Comparison of ENCODE assay signal across 22 mouse cellular contexts in genomic region chr4:87500441-87500840, GRCm38 (mm10).
DNase-seq lines count a peak whose midpoint lies in the region; ATAC-seq lines count a peak whose summit lies in the region.
"Had no signal": no experiment of that assay in that cellular context is flagged by ENCODE, and none has a peak within 500 bp of the region (broad histone marks: within the 10 kb centered on the region; RNA-seq: fewer than 3 reads in every experiment).

No protein-coding gene starts in this region.

- H3K27ac ChIP-seq in forebrain, embryonic 13.5 days = peak overlapping the region; percentile 44; the same call in 1 of the 2 replicates
- no peak overlapping the region for H3K27ac ChIP-seq in forebrain, embryonic 11.5 days (ENCODE audit: low read depth, low read length)
- no peak overlapping the region for H3K27ac ChIP-seq in kidney, embryonic 14.5 days (ENCODE audit: low read depth, low read length)
- H3K27ac ChIP-seq: heart, embryonic 13.5 days; hindbrain, embryonic 15.5 days; left cerebral cortex, adult 2 months had no signal

- 68% methylated on average over 2 of the region's 2 CpGs for WGBS in forebrain, embryonic 13.5 days
- 88% methylated on average over 2 of the region's 2 CpGs for WGBS in forebrain, embryonic 11.5 days
- WGBS in kidney, embryonic 14.5 days = 57% methylated on average over 2 of the region's 2 CpGs

- no peak for DNase-seq in forebrain, embryonic 11.5 days (ENCODE audit: low spot score)
- DNase-seq in kidney, postnatal 10 days = no peak
- peak; percentile 10 for DNase-seq in right cerebral cortex, postnatal 4 days
- DNase-seq in right cerebral cortex, postnatal 36 days (ENCODE audit: low spot score in 2 of 2) = no peak
- peak; percentile 1 for DNase-seq in mesoderm, embryonic 11.5 days (ENCODE audit: low read depth, low spot score)
- no peak for DNase-seq in gastrocnemius, postnatal 4 days (ENCODE audit: low spot score in 2 of 2)
- DNase-seq: adrenal gland, postnatal 36 days; B cell, adult 2 months; cerebellum, postnatal 36 days; gastrocnemius, postnatal 10 days; heart, adult 18-20 months; lung, adult 18-20 months; right cerebral cortex, adult 18-20 months; thymus, postnatal 36 days had no signal

- H3K9ac ChIP-seq in forebrain, embryonic 13.5 days = no peak overlapping the region
- no peak overlapping the region for H3K9ac ChIP-seq in forebrain, embryonic 11.5 days (ENCODE audit: low read length)
- no peak overlapping the region for H3K9ac ChIP-seq in kidney, embryonic 14.5 days (ENCODE audit: low read depth, low read length)
- H3K9ac ChIP-seq: heart, embryonic 13.5 days; hindbrain, embryonic 15.5 days had no signal

- no peaks in the 10 kb centered on the region for H3K9me3 ChIP-seq in forebrain, embryonic 13.5 days (replicated peaks)
- H3K9me3 ChIP-seq in forebrain, embryonic 11.5 days (ENCODE audit: control insufficient read depth, low read length) = no peaks in the 10 kb centered on the region
- H3K9me3 ChIP-seq in kidney, embryonic 14.5 days (ENCODE audit: control insufficient read depth, low read length) = no peaks in the 10 kb centered on the region
- H3K9me3 ChIP-seq: heart, embryonic 13.5 days; hindbrain, embryonic 15.5 days had no signal

- H3K27me3 ChIP-seq in forebrain, embryonic 13.5 days = no peaks in the 10 kb centered on the region
- no peaks in the 10 kb centered on the region for H3K27me3 ChIP-seq in forebrain, embryonic 11.5 days (ENCODE audit: control insufficient read depth, insufficient read depth, low read length)
- no peaks in the 10 kb centered on the region for H3K27me3 ChIP-seq in kidney, embryonic 14.5 days (ENCODE audit: control insufficient read depth, insufficient read depth, low read length)
- H3K27me3 ChIP-seq: heart, embryonic 13.5 days; hindbrain, embryonic 15.5 days; megakaryocyte, embryonic 14.5 days had no signal

- H3K4me1 ChIP-seq in forebrain, embryonic 13.5 days = no peaks in the 10 kb centered on the region
- H3K4me1 ChIP-seq in forebrain, embryonic 11.5 days (replicated peaks; ENCODE audit: control insufficient read depth, insufficient read depth, low read length) = no peaks in the 10 kb centered on the region
- no peaks in the 10 kb centered on the region for H3K4me1 ChIP-seq in kidney, embryonic 14.5 days (ENCODE audit: control insufficient read depth, insufficient read depth, low read length)
- H3K4me1 ChIP-seq: heart, embryonic 13.5 days; hindbrain, embryonic 15.5 days; megakaryocyte, embryonic 14.5 days had no signal

- H3K36me3 ChIP-seq in forebrain, embryonic 13.5 days (ENCODE audit: poor library complexity, severe bottlenecking) = no peaks in the 10 kb centered on the region
- no peaks in the 10 kb centered on the region for H3K36me3 ChIP-seq in forebrain, embryonic 11.5 days (ENCODE audit: control insufficient read depth, insufficient read depth, low read length)
- H3K36me3 ChIP-seq in kidney, embryonic 14.5 days (ENCODE audit: control insufficient read depth, insufficient read depth, low read length) = no peaks in the 10 kb centered on the region
- H3K36me3 ChIP-seq: heart, embryonic 13.5 days; hindbrain, embryonic 15.5 days had no signal

- peak; percentile 95 for ATAC-seq in forebrain, embryonic 13.5 days
- no peak for ATAC-seq in forebrain, embryonic 11.5 days (replicated peaks; ENCODE audit: low FRiP score)
- peak; percentile 46; the same call in 1 of the 2 replicates for ATAC-seq in kidney, embryonic 14.5 days (ENCODE audit: low FRiP score, low TSS enrichment)
- ATAC-seq: intestine, postnatal 0 days had no signal

- H3K4me3 ChIP-seq in forebrain, embryonic 13.5 days = no peak overlapping the region
- no peak overlapping the region for H3K4me3 ChIP-seq in forebrain, embryonic 11.5 days (ENCODE audit: low read depth, low read length)
- no peak overlapping the region for H3K4me3 ChIP-seq in kidney, embryonic 14.5 days (ENCODE audit: low read length)
- H3K4me3 ChIP-seq: heart, embryonic 13.5 days; hindbrain, embryonic 15.5 days; left cerebral cortex, adult 2 months; megakaryocyte, embryonic 14.5 days had no signal

- H3K4me2 ChIP-seq in forebrain, embryonic 13.5 days = no peak overlapping the region
- no peak overlapping the region for H3K4me2 ChIP-seq in forebrain, embryonic 11.5 days (ENCODE audit: low read depth, low read length, severe bottlenecking)
- H3K4me2 ChIP-seq in kidney, embryonic 14.5 days (replicated peaks; ENCODE audit: low read depth, low read length) = no peak overlapping the region
- H3K4me2 ChIP-seq: heart, embryonic 13.5 days; hindbrain, embryonic 15.5 days; liver, embryonic 11.5 days had no signal

Comparison
In these comparisons a context has a peak if more than half of its experiments do, and no peak if none do; other contexts are left out.
1. DNase-seq: peak in right cerebral cortex, postnatal 4 days (single experiment) and mesoderm, embryonic 11.5 days (single experiment); none in forebrain, embryonic 11.5 days (single experiment), kidney, postnatal 10 days (single experiment), right cerebral cortex, postnatal 36 days (0 of 2) and gastrocnemius, postnatal 4 days (0 of 2).